ENCODE assay signal across 22 mouse cellular contexts in the genomic region with DNA sequence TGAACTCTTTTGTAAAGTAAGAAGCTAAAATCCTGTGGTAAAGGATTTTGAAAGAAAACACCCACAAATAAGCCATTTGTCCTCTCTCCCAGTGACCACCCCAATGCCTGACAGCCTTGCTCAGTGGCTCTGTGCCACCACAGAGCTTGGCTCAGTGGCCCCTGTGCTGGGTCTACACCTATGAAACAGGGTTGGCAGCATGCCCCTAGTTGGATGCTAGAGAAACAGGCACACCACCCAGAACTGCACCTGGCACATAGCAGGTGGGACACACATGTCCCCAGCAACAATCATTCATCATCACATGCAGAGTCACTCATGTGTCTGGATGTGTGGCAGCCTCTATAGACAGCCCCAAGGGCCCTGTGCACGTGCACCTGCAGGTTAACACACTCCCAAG. TPM values are rescaled to one million over a fixed set of nuclear protein-coding genes. Genes with fewer than 3 reads are reported as not detected.
DNase-seq lines count a peak whose midpoint lies in the region; TF ChIP-seq lines count a peak whose summit lies in the region.
"Had no signal": no experiment of that assay in that cellular context is flagged by ENCODE, and none has a peak within 500 bp of the region (broad histone marks: within the 10 kb centered on the region; RNA-seq: fewer than 3 reads in every experiment).

No protein-coding gene starts in this region.

- TF ChIP-seq CTCF in cerebellum, adult 2 months (IDR thresholded peaks at IDR 0.05; ENCODE audit: borderline replicate concordance, insufficient read depth, low read depth, low read length): no peak

- intact Hi-C loops in left cerebral cortex, postnatal 4 days (cut with DNase I): no loop called here

- 61% methylated on average over 1 of the region's 1 CpGs for WGBS in cerebellum, adult 2 months

- H3K4me3 ChIP-seq in cerebellum, adult 2 months (replicated peaks; ENCODE audit: insufficient read depth, low read depth, low read length): no peak overlapping the region
- H3K4me3 ChIP-seq: embryonic facial prominence, embryonic 10.5 days; forebrain, embryonic 13.5 days; heart, embryonic 10.5 days; hindbrain, embryonic 12.5 days; intestine, embryonic 15.5 days had no signal

- H3K27me3 ChIP-seq in cerebellum, adult 2 months (ENCODE audit: control insufficient read depth, insufficient read depth, low read length): no peaks in the 10 kb centered on the region
- H3K27me3 ChIP-seq: forebrain, embryonic 13.5 days; hindbrain, embryonic 12.5 days; intestine, embryonic 15.5 days had no signal

- no peak overlapping the region for H3K27ac ChIP-seq in cerebellum, adult 2 months (ENCODE audit: insufficient read depth, low read length)
- H3K27ac ChIP-seq: embryonic facial prominence, embryonic 10.5 days; forebrain, embryonic 13.5 days; heart, embryonic 10.5 days; hindbrain, embryonic 12.5 days; intestine, embryonic 15.5 days had no signal

- H3K4me1 ChIP-seq in cerebellum, adult 2 months (ENCODE audit: control insufficient read depth, insufficient read depth, low read length): peaks cover 19% of the 10 kb centered on the region
- H3K4me1 ChIP-seq: intestine, embryonic 15.5 days had no signal

- DNase-seq in cerebellum, adult 2 months: peak; percentile 14 to 28
- DNase-seq in cerebellum, adult 8-10 months: no peak
- DNase-seq in left cerebral cortex, postnatal 4 days: peak; percentile 83
- no peak for DNase-seq in left cerebral cortex, adult 11 months (ENCODE audit: low spot score)
- DNase-seq in cerebellum, postnatal 10 days: peak; percentile 84 to 91
- DNase-seq in lung, postnatal 10 days: no peak
- DNase-seq: adrenal gland, adult 2 months; adrenal gland, postnatal 25 days; heart, adult 18-20 months; heart, postnatal 10 days; heart, postnatal 4 days; kidney, adult 18-20 months had no signal

- TF ChIP-seq POLR2A in cerebellum, adult 2 months (IDR thresholded peaks at IDR 0.05; ENCODE audit: borderline replicate concordance, insufficient read depth, low read length): no peak

RNA-seq across cellular contexts. Expression of a gene that starts 19.7 kb away (rescaled TPM):
- polyA plus RNA-seq in cerebellum, adult 2 months (2012; rRNA removed): 0.79 and 1.0 TPM in 2 replicates
- total RNA-seq in left cerebral cortex, postnatal 4 days (2021): under 1 TPM; 0.26 to 0.77 TPM

RNA-seq across cellular contexts. Expression of a gene that starts 21.2 kb away (rescaled TPM):
- not detected in 2 replicates for polyA plus RNA-seq in cerebellum, adult 2 months (2012; rRNA removed)
- total RNA-seq in left cerebral cortex, postnatal 4 days (2021): under 1 TPM; 0.54 to 0.66 TPM
- total RNA-seq: adrenal gland, adult 2 months; adrenal gland, postnatal 25 days; ES-E14; gastrocnemius, adult 8-10 months; gastrocnemius, postnatal 4 days; heart, adult 18-20 months; heart, postnatal 10 days; heart, postnatal 4 days had no signal
- polyA plus RNA-seq: adrenal gland, adult 2 months; embryonic facial prominence, embryonic 10.5 days; embryonic facial prominence, embryonic 14.5 days; forebrain, embryonic 13.5 days; heart, embryonic 10.5 days; heart, embryonic 14.5 days; hindbrain, embryonic 12.5 days; intestine, embryonic 15.5 days had no signal

RNA-seq across cellular contexts. Expression of a gene that starts 32.3 kb away (rescaled TPM):
- polyA plus RNA-seq in cerebellum, adult 2 months (2012; rRNA removed): 299 and 310 TPM in 2 replicates
- 100 to 1,000 TPM; 462 to 484 TPM for total RNA-seq in left cerebral cortex, postnatal 4 days (2021)

RNA-seq across cellular contexts. Expression of a gene that starts 45.9 kb away (rescaled TPM):
- polyA plus RNA-seq in cerebellum, adult 2 months (2012; rRNA removed): 17.5 and 19.6 TPM in 2 replicates
- total RNA-seq in left cerebral cortex, postnatal 4 days (2021): 10 to 100 TPM; 15.4 to 15.5 TPM

RNA-seq across cellular contexts. Expression of a gene that starts 51.3 kb away (rescaled TPM):
- not detected in 2 replicates for polyA plus RNA-seq in cerebellum, adult 2 months (2012; rRNA removed)
- total RNA-seq in left cerebral cortex, postnatal 4 days (2021): under 1 TPM; 0.70 to 0.74 TPM
- total RNA-seq: gastrocnemius, adult 8-10 months; heart, adult 18-20 months had no signal
- polyA plus RNA-seq: adrenal gland, adult 2 months; forebrain, embryonic 13.5 days; heart, embryonic 14.5 days; intestine, embryonic 15.5 days had no signal

Comparison
In these comparisons a context has a peak if more than half of its experiments do, and no peak if none do; other contexts are left out.
1. DNase-seq: peak in cerebellum, adult 2 months (2 of 2), left cerebral cortex, postnatal 4 days (single experiment) and cerebellum, postnatal 10 days (2 of 2); none in cerebellum, adult 8-10 months (single experiment), left cerebral cortex, adult 11 months (single experiment) and lung, postnatal 10 days (single experiment).